Mouse (Mus musculus) ES-E14 (cell line): ENCODE measurements around the gene Foxd1.

Experiments
- HCFC1 ChIP-seq: IDR thresholded peaks from 2 replicates; pipeline ENCODE4 v1.6.1; 2012; ENCODE audit warnings: low read length, inconsistent platforms, borderline replicate concordance; ENCODE audit not compliant: insufficient read depth
- ZC3H11A ChIP-seq: IDR thresholded peaks from 2 replicates; pipeline ENCODE4 v1.6.1; 2012; ENCODE audit warnings: low read depth, mild to moderate bottlenecking, inconsistent platforms, low read length, borderline replicate concordance

DNA sequence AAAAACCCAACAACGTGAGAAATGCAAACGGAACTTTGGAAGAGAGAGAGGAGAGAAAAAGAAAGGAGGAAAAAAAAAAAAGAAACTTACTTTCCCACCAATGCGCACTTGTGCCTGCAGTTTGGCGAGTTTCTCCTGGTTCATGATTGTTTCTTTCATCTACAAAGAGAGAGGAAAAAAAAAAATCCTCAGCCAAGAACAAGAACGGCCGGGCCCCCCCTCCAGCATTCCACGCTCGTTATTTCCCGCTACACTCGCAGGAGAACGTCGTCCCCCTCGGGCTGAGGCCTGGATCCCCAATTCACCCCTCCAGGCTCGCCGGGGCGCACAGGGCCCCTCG is 37.9 kb upstream of the Foxd1 start:
- TF ChIP-seq HCFC1: no peak
- no peak for TF ChIP-seq ZC3H11A
